Mouse (Mus musculus) stomach, embryonic 14.5 days (tissue): ENCODE data around the gene Esyt1. TPM values are rescaled to one million over a fixed set of nuclear protein-coding genes. Genes with fewer than 3 reads are reported as not detected.

Experiments used
- ATAC-seq: fragments of 200-750 bp; cut with Nextera tagmentation; 2 replicates; pipeline ENCODE4 v1.8.0; 2017; ENCODE audit warnings: low read depth, moderate TSS enrichment; ENCODE audit not compliant: insufficient number of reproducible peaks, insufficient read depth, low FRiP score
- H3K27ac ChIP-seq: fragments of 300-500 bp; sonication (generic); 2 replicates; pipeline ENCODE4 v1.5.1; 2014; ENCODE audit warnings: mild to moderate bottlenecking, low read length, moderate library complexity, mixed read lengths
- H3K27me3 ChIP-seq: fragments of 300-500 bp; sonication (generic); 2 replicates; pipeline ENCODE4 v1.6.1; 2014; ENCODE audit warnings: low read length, control low read depth, mixed read lengths; ENCODE audit not compliant: control insufficient read depth, insufficient read depth
- H3K36me3 ChIP-seq: fragments of 300-500 bp; sonication (generic); 2 replicates; pipeline ENCODE4 v1.6.1; 2014; ENCODE audit warnings: mild to moderate bottlenecking, control low read depth, low read length, moderate library complexity, mixed read lengths; ENCODE audit not compliant: control insufficient read depth, insufficient read depth
- H3K4me1 ChIP-seq: fragments of 300-500 bp; sonication (generic); 2 replicates; pipeline ENCODE4 v1.6.1; 2014; ENCODE audit warnings: low read length, control low read depth, mixed read lengths; ENCODE audit not compliant: control insufficient read depth, insufficient read depth
- H3K4me2 ChIP-seq: fragments of 300-500 bp; sonication (generic); replicated peaks from 2 replicates; pipeline ENCODE4 v1.6.1; 2014; ENCODE audit warnings: low read depth, low read length, control low read depth
- H3K4me3 ChIP-seq: fragments of 300-500 bp; sonication (generic); 2 replicates; pipeline ENCODE4 v1.5.1; 2014; ENCODE audit warnings: low read depth, low read length, control low read depth
- H3K9ac ChIP-seq: fragments of 300-500 bp; sonication (generic); replicated peaks from 2 replicates; pipeline ENCODE4 v1.6.1; 2014; ENCODE audit warnings: low read depth, mild to moderate bottlenecking, control low read depth, low read length, moderate library complexity, mixed read lengths
- H3K9me3 ChIP-seq: fragments of 300-500 bp; sonication (generic); 2 replicates; pipeline ENCODE4 v1.6.1; 2016; ENCODE audit warnings: low read depth, low read length, control low read depth; ENCODE audit not compliant: control insufficient read depth
- WGBS: fragments of 180-500 bp; shearing (Covaris S2); extraction: QIAGEN DNeasy Blood & Tissue Kit; methylation state at CpG from one replicate; pipeline ENCODE4 v1.1.7; 2014; 5-methylcytosine and 5-hydroxymethylcytosine counted together
- polyA plus RNA-seq: library from polyadenylated mRNA; unstranded; fragments of >200 nt; fragmentation: Nextera tagmentation; extraction: Ambion mirVana; gene quantifications from 2 replicates; pipeline ENCODE4 v1.2.1, GENCODE M21; 2014

Gene Esyt1
- polyA plus RNA-seq, 1 experiment from 2014 or later = 25.8 TPM

GRCm38 (mm10) chr10:128516029-128516428 is 9.6 kb downstream of the Esyt1 start:
- peaks cover 13% of the 10 kb centered on the region; the same call in 1 of the 2 replicates for H3K36me3 ChIP-seq
- no peaks in the 10 kb centered on the region for H3K27me3 ChIP-seq
- no peak overlapping the region for H3K27ac ChIP-seq
- H3K9ac ChIP-seq = no peak overlapping the region
- H3K4me1 ChIP-seq = no peaks in the 10 kb centered on the region
- no peak overlapping the region for H3K4me3 ChIP-seq
- H3K9me3 ChIP-seq = no peaks in the 10 kb centered on the region
- WGBS = 35% methylated on average over 20 of the region's 20 CpGs
- H3K4me2 ChIP-seq = 0 out of 2 replicates have a peak overlapping the region, but pooled peaks have one; percentile 7
- no peak; the same call in 1 of the 2 replicates for ATAC-seq

- WGBS = 80% methylated on average over 4 of the region's 4 CpGs
- Histone ChIP-seq H3K27me3 (no peaks in the 10 kb centered on the region), H3K9me3 (no peaks in the 10 kb centered on the region), H3K9ac (no peak overlapping the region), H3K36me3 (peaks cover 14% of the 10 kb centered on the region; the same call in 1 of the 2 replicates), H3K4me1 (no peaks in the 10 kb centered on the region), H3K4me3 (no peak overlapping the region), H3K4me2 (no peak overlapping the region), H3K27ac (no peak overlapping the region)
- no peak for ATAC-seq
Observed at GRCm38 (mm10) chr10:128515044-128515443, 10.6 kb downstream of the Esyt1 start.

GRCm38 (mm10) chr10:128511761-128512160 is 13.9 kb downstream of the Esyt1 start:
- H3K9me3 ChIP-seq = no peaks in the 10 kb centered on the region
- peaks cover 14% of the 10 kb centered on the region; the same call in 1 of the 2 replicates for H3K36me3 ChIP-seq
- ATAC-seq = no peak
- no peak overlapping the region for H3K9ac ChIP-seq
- no peak overlapping the region for H3K4me3 ChIP-seq
- no peak overlapping the region for H3K4me2 ChIP-seq
- H3K27me3 ChIP-seq = no peaks in the 10 kb centered on the region
- 90% methylated on average over 12 of the region's 12 CpGs for WGBS
- 0 out of 2 replicates have a peak, but pooled peaks cover 2% of the 10 kb centered on the region for H3K4me1 ChIP-seq
- no peak overlapping the region for H3K27ac ChIP-seq

GRCm38 (mm10) chr10:128511189-128511588 is 14.5 kb downstream of the Esyt1 start:
- Histone ChIP-seq H3K27ac (no peak overlapping the region), H3K9ac (no peak overlapping the region), H3K27me3 (no peaks in the 10 kb centered on the region), H3K4me2 (no peak overlapping the region), H3K36me3 (peaks cover 13% of the 10 kb centered on the region; the same call in 1 of the 2 replicates), H3K4me3 (no peak overlapping the region), H3K4me1 (0 out of 2 replicates have a peak, but pooled peaks cover 2% of the 10 kb centered on the region), H3K9me3 (no peaks in the 10 kb centered on the region)
- 88% methylated on average over 9 of the region's 9 CpGs for WGBS
- ATAC-seq = no peak

GRCm38 (mm10) chr10:128510301-128510700 is 15.4 kb downstream of the Esyt1 start:
- H3K9ac ChIP-seq = no peak overlapping the region
- 86% methylated on average over 11 of the region's 11 CpGs for WGBS
- peaks cover 10% of the 10 kb centered on the region; the same call in 1 of the 2 replicates for H3K36me3 ChIP-seq
- H3K9me3 ChIP-seq = no peaks in the 10 kb centered on the region
- H3K4me1 ChIP-seq = 0 out of 2 replicates have a peak, but pooled peaks cover 2% of the 10 kb centered on the region
- no peak overlapping the region for H3K4me3 ChIP-seq
- no peak for ATAC-seq
- H3K4me2 ChIP-seq = no peak overlapping the region
- no peaks in the 10 kb centered on the region for H3K27me3 ChIP-seq
- H3K27ac ChIP-seq = no peak overlapping the region

- H3K4me2 ChIP-seq = no peak overlapping the region
- WGBS = 66% methylated on average over 4 of the region's 4 CpGs
Observed at GRCm38 (mm10) chr10:128509831-128510230, 15.8 kb downstream of the Esyt1 start.

GRCm38 (mm10) chr10:128509203-128509602 is 16.5 kb downstream of the Esyt1 start:
- Histone ChIP-seq H3K4me1 (0 out of 2 replicates have a peak, but pooled peaks cover 2% of the 10 kb centered on the region), H3K27me3 (no peaks in the 10 kb centered on the region), H3K4me3 (no peak overlapping the region), H3K4me2 (no peak overlapping the region), H3K9me3 (no peaks in the 10 kb centered on the region), H3K27ac (no peak overlapping the region), H3K36me3 (peaks cover 10% of the 10 kb centered on the region; the same call in 1 of the 2 replicates), H3K9ac (no peak overlapping the region)
- WGBS = 85% methylated on average over 9 of the region's 9 CpGs
- no peak for ATAC-seq

More at GRCm38 (mm10) chr10:128509831-128510230, 15.8 kb downstream of the Esyt1 start:
- H3K27me3 ChIP-seq = no peaks in the 10 kb centered on the region
- no peak overlapping the region for H3K27ac ChIP-seq
- H3K4me3 ChIP-seq = no peak overlapping the region
- no peak overlapping the region for H3K9ac ChIP-seq
- H3K36me3 ChIP-seq = peaks cover 10% of the 10 kb centered on the region; the same call in 1 of the 2 replicates
- no peak for ATAC-seq
- 0 out of 2 replicates have a peak, but pooled peaks cover 2% of the 10 kb centered on the region for H3K4me1 ChIP-seq
- no peaks in the 10 kb centered on the region for H3K9me3 ChIP-seq

- 55% methylated on average over 9 of the region's 9 CpGs for WGBS
- Histone ChIP-seq H3K36me3 (peaks cover 10% of the 10 kb centered on the region; the same call in 1 of the 2 replicates), H3K4me1 (0 out of 2 replicates have a peak, but pooled peaks cover 2% of the 10 kb centered on the region), H3K9me3 (no peaks in the 10 kb centered on the region), H3K4me2 (no peak overlapping the region), H3K27ac (peak overlapping the region; percentile 33; the same call in 1 of the 2 replicates), H3K4me3 (no peak overlapping the region), H3K9ac (no peak overlapping the region), H3K27me3 (no peaks in the 10 kb centered on the region)
- ATAC-seq = no peak
Observed at GRCm38 (mm10) chr10:128508260-128508659, 17.4 kb downstream of the Esyt1 start.
